Mouse (Mus musculus) regulatory T cell (primary cell): ENCODE measurements around the gene Tmem147.
"Not testable (repeated sequence)": the region's sequence is repeated elsewhere in the genome, so short reads cannot be mapped to it uniquely, and the experiment has no call there.

ENCODE experiments used
- in situ Hi-C: fragments of 300-600 bp; cut with MboI, MseI; formaldehyde crosslinking; loops from one replicate; pipeline ENCODE4 v1.15.1; 2025; ENCODE audit warnings: high pct_unique_total_duplicates

The Tmem147 gene

DNA sequence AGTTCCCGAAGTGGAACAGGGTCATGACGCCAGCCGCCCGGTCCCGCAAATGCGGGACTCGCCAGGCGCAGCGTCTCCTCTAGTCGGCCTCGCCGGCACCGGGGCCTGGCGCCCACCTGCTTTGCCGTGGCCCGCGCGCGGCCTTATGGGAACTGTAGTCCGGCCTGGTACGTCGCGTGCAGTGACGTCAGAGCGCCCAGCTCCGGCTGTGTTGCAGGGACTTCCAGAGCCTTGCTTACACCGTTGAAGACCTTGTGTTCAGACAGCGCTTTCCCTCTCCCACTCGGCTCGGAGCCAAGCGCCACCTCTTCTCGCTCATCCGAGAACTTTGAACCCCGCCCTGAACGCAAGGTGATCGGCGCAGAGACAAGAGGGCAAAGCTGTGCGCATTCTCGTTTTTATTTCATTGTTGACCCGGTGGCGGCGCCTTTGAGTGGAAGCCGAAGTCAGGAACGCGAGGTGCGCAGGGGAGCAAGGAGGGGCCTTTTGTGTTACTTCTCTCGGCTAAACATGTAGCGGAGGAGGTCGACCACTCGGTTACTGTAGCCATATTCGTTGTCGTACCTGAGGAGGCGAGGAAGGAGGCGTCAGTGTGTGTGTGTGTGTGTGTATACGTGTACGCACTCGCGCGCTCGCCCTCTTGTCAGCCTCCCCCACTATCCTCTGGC, at the start of gene Tmem147:
Tmem147 (minus strand) TSS at position 145 of the 668 bp plus-strand sequence.
- in situ Hi-C loops, result no loop called here

GRCm38 (mm10) chr7:30777911-30778310, 48.6 kb upstream of the Tmem147 start:
- in situ Hi-C loops, result no loop called here

DNA sequence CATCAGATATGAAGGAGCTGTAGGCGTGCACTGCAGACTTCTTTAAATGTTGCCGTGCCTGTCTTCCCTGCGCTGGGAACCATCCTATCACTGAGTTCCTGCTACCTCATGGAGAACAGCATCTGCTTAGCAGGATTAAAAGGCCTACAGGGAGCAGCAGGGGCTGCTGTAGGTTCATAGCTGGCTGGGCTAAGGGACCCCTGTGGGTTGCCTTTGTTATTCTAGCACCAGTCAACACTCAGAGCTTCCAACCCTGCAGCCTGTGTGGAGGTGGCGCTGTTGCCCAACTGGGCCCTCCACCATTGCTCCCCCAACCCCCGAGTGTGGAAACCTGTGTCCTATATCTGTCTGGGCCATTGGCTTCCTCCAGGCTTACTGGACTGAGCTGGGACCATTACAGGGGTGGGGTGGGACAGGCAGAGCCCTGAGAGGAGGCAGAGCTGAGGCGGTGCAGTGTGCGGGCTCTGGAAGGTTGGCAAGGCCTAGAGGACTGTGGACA, 47.8 kb upstream of the Tmem147 start:
- in situ Hi-C loops, result no loop called here

GRCm38 (mm10) chr7:30776104-30776503, 46.8 kb upstream of the Tmem147 start:
- in situ Hi-C loops, result no loop called here

- in situ Hi-C loops, result no loop called here
Observed at GRCm38 (mm10) chr7:30769236-30769635, 39.9 kb upstream of the Tmem147 start.

DNA sequence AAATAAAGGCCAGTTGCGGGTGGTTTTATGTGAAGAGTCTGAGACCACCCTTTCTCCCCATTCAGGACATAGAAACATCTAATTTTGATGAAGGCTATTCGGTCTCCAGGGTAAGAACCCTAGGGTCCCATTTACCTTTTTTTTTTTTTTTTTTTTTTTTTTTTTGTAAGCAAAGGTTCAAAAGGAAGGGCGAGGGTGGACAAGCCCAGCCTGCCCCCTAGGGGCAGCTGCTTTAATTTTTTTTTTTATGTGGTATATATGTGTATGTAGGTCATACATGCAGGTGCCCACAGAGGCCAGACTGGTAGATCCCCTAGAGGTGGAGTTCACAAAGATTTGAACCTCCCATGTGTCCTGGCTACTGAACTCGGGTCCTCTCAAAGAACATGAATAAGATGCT, 37.1 kb upstream of the Tmem147 start:
- in situ Hi-C loops, result no loop called here

GRCm38 (mm10) chr7:30765173-30765572, 35.8 kb upstream of the Tmem147 start:
- in situ Hi-C loops, result no loop called here

GRCm38 (mm10) chr7:30763456-30763855, 34.1 kb upstream of the Tmem147 start, which contains the start of gene Dmkn:
Gene Dmkn (plus strand): TSS chr7:30763756.
- in situ Hi-C loops, result no loop called here

GRCm38 (mm10) chr7:30761769-30762352, 32.5 kb upstream of the Tmem147 start:
- in situ Hi-C loops, result no loop called here

DNA sequence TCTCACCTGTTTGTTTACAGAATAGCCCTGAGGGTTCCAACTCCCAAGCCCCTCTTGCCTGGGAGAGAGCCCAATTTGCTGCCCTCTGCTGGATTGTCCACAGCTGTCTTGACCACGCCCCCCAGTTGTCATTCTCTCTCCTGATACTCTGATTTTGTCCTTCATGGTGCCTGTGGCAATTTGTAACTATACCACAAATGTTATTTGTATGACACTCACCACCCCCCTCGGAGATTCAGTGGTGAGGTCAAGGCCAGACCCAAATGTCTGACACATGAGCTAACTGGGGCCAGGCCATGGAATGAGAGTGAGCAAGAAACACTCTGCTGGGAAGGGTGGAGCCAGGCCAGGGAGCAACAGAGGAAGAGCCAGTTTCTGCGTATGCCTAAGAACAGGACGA, 29.5 kb upstream of the Tmem147 start:
- in situ Hi-C loops, result no loop called here

DNA sequence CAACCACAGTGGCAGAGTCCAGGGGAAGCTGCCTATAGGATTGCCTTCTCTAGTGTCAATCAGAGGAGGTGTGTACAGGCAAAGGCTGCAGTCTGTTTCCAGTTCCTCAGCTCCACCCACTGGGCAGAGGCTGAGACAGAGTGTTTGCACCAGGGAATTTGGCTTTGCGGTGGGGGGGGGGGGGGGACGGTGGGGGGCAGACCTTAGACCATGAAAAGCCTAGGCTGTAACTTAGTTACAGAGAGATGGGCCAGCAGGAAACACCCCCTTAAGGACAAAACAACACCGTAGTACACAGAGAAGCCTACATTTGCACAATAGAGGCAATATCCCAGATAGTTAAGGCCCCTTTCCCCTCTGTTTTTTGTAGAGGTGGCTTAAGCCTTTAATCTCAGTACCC, 27.7 kb upstream of the Tmem147 start:
- in situ Hi-C loops, result no loop called here

DNA sequence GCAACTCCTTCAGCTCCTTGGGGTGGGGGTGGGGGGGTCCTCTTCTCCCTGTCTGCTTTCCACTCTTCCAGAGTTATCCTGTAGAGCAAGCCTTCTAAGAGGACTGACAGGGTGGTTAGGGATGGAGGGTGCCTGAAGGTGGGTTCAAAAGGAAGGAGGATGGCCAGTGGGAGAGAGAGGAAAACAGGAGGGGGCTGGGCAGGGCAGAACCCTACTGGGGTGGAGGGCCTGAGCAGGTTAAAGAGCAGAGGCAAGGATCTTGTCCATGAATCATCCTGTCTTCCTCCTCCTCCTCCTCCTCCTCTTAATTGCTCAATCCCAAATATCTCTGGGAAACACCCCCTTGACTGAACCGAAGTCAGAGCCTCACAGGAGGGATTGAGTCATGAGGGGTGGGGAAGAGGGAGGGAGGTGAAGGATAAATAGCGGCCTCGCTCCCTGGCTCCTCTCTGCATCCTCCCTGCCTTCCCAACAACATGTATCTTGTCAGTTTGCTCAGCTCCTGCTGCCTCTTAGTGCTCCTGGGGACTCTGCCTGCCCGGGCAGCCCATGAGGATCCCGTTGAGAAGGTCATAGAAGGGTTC, 21.8 kb upstream of the Tmem147 start, which contains the start of gene Sbsn:
Sbsn (plus strand) TSS at position 386 of the 584 bp plus-strand sequence.
- in situ Hi-C loops, result no loop called here

DNA sequence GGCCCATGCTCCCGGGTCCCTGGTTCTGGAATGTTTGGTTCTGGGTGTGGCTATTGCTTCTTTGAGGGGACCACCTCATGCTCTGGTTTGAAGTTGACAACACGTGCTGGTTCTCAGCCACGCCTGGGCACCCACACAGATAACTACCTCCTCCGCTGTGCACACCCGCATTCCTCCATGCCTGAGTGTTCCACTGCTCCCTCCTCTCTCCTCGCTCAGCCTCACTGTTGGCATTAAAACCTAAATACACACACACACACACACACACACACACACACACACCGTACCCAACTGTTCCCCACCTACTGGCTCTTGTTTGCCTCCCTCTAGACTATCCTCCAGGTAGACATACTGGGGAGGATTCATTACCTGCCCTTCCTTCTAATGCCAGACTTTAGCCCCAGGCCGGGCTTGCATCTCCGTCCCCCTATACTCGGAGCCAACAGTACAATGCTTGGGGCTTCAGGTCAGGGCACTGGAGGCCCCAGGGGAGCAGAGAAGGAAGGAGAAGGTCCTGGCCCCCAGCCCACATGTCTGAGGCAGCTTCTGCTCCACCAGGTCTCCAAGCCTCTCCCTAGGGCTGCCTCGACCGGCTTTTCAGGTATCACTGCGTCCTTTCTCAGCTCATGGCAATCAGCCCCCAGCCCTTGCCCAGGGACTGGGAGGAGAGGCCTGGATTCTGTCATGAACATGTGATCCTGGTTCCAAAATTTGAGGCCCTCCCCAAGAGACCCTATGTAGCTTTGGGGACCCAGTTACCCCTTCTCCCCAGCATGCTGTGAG, 20.7 kb upstream of the Tmem147 start:
- in situ Hi-C loops, result no loop called here

DNA sequence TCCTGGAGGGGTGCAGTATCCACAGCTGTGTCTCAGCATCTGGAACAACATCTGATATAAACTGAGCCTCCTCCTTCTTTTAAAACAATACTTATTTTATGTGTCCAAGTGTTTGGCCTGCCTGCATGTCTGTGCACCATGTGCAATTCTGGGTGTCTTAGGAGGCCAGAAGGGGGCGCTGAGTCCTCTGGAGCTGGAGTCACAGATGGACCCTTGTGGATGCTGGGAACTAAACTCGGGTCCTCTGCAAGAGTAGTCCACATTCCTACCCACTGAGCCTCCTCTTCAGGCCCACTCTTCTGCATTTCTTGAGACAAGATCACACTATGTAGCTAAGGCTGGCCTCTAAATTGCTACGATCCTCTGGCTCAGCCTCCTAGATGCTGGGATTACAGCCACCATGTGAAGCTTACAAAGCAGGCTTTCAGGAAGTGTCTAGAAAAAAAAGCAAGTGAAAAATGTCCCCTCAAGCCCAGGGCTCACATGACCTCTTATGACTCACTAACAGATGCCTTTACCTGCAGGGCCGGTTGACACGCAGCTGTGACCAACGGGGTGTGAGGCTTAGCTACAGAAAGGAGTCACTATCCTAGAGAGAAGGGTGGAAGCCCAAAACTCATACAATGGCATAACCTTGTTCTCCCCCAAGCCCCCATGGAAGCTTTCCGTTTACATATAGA, 18.3 kb upstream of the Tmem147 start:
- in situ Hi-C loops, result no loop called here

DNA sequence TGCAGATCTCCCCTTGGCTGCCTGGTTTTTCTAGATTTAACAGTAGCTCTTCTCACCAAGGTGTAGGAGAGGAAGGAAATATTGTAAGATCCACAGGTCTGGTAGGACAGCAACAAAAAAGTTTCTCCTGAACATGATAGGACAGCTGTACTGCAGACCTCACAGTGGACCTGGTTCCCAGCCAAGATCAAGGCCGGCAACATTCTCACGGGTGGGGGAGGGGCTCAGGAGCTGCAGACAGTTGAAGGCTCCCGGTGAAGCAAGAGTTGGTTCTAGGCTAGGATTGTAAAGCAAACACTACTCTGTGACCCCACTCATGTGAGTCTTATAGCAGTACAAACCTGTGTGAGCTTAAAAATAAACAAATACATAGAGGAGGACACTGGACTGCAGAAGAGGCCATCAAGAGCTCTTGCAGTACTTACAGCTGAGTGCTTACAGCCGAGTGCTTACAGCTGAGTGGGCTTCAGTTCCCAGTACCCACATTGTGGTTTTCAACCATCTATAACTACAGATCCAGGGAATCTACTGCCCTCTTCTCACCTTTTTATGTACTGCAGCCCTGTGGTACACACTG, 14.8 kb upstream of the Tmem147 start:
- in situ Hi-C loops, result no loop called here

- in situ Hi-C loops, result not testable (repeated sequence)
Observed at GRCm38 (mm10) chr7:30743617-30744016, 14.3 kb upstream of the Tmem147 start, which contains the start of gene Gapdhs. Gene Gapdhs (minus strand): TSS chr7:30743681.

GRCm38 (mm10) chr7:30742570-30742969, 13.2 kb upstream of the Tmem147 start:
- in situ Hi-C loops, result not testable (repeated sequence)

DNA sequence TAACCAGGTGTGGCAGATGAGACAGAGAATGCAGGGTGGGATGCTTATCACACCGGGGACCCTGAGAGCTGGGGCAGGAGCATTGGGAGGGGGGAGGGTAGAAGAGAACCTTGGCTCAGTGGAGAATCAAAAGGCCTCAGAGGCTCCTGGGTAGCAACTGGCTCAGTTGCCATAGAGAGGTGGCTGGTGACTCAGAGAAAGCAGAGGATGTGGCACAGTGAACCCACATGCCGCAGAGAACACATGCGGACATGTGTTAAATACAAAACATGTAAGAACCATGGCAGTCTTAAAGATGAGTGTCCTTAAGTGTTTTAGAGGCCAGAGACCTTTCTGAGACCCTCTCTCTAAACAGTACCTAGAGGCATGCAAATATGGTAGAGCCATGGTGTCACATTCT, 6.9 kb upstream of the Tmem147 start:
- in situ Hi-C loops, result no loop called here

DNA sequence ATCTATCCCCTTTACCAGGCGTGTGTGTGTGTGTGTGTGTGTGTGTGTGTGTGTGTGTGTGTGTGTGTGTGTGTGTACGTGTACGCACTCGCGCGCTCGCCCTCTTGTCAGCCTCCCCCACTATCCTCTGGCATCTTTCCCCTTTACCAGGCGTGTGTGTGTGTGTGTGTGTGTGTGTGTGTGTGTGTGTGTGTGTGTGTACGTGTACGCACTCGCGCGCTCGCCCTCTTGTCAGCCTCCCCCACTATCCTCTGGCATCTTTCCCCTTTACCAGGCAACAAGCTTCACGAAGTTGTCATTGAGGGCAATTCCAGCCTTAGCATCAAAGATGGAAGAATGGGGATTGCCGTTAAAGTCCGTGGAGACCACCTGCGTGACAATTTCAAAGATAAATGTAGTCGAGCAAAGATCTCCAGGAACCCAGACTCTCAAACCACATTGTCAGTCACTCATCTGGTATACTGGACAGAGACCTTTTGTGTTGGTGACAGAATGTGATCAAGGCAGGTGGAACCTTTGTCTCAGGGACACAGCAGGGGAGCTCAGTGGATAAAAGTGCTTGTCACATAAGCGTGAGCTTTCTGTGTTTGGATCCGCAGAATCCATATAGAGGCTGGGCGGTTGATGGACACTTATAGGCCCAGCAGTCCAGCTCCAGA, 853 bp upstream of the Tmem147 start:
- in situ Hi-C loops, result not testable (repeated sequence)

GRCm38 (mm10) chr7:30728739-30729395, 473 bp downstream of the Tmem147 start:
- in situ Hi-C loops, result no loop called here
